35 mouse cellular contexts compared by ENCODE assay signal in the genomic region with DNA sequence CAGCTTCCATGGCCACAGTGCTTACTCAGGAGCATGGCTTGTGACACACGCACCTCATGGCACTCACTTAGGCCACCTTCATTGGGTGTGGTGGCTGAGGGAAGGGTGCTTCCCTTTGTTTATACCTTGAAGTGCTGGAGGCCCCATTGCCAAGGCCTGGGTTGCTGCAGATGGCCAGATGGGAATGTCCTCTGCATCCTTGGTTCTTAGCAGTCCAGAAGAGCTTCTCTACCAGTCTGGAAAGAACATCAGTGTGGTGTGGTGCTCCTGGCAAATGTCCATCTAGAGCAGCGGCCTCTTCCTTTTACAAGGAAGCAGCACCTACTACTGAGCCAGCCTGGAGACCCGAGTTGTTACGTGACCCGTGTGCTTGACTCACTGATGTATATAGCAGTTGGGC.
"Had no signal": no experiment of that assay in that cellular context is flagged by ENCODE, and none has a peak within 500 bp of the region (broad histone marks: within the 10 kb centered on the region; RNA-seq: fewer than 3 reads in every experiment).

No protein-coding gene starts in this region.

- H3K9me3 ChIP-seq: heart, embryonic 10.5 days; heart, embryonic 12.5 days; heart, embryonic 13.5 days; heart, embryonic 15.5 days; hindbrain, embryonic 10.5 days; hindbrain, embryonic 12.5 days; hindbrain, embryonic 13.5 days; hindbrain, embryonic 15.5 days; intestine, embryonic 15.5 days; kidney, embryonic 15.5 days had no signal

- H3K4me2 ChIP-seq: heart, embryonic 11.5 days; heart, embryonic 12.5 days; heart, embryonic 13.5 days; heart, embryonic 15.5 days; hindbrain, embryonic 12.5 days; hindbrain, embryonic 13.5 days; hindbrain, embryonic 14.5 days; hindbrain, embryonic 15.5 days; intestine, embryonic 15.5 days; kidney, embryonic 15.5 days had no signal

- DNase-seq: heart, postnatal 10 days; heart, postnatal 14 days; heart, postnatal 36 days; heart, postnatal 4 days; kidney, adult 11 months; kidney, adult 18-20 months; kidney, adult 2 months; kidney, adult 8-10 months; kidney, adult 9 months; kidney, postnatal 10 days; kidney, postnatal 14 days; kidney, postnatal 25 days; kidney, postnatal 36 days; kidney, postnatal 4 days; layer of hippocampus, adult 9-11 months; layer of hippocampus, postnatal 36 days had no signal

- ATAC-seq: hindbrain, embryonic 16.5 days; hindbrain, postnatal 0 days; inflammation-experienced regulatory T-cells, adult 6 months; intestine, embryonic 15.5 days; intestine, embryonic 16.5 days; intestine, postnatal 0 days had no signal

- H3K4me1 ChIP-seq: intestine, embryonic 15.5 days had no signal

- H3K27me3 ChIP-seq: heart, embryonic 12.5 days; heart, embryonic 13.5 days; heart, embryonic 15.5 days; hindbrain, embryonic 12.5 days; hindbrain, embryonic 13.5 days; hindbrain, embryonic 15.5 days; intestine, embryonic 15.5 days; kidney, embryonic 15.5 days had no signal

- H3K36me3 ChIP-seq: heart, embryonic 12.5 days; heart, embryonic 13.5 days; heart, embryonic 15.5 days; hindbrain, embryonic 12.5 days; hindbrain, embryonic 13.5 days; hindbrain, embryonic 15.5 days; intestine, embryonic 15.5 days; kidney, embryonic 15.5 days had no signal

- H3K27ac ChIP-seq: heart, embryonic 10.5 days; heart, embryonic 13.5 days; heart, embryonic 15.5 days; hindbrain, embryonic 10.5 days; hindbrain, embryonic 12.5 days; hindbrain, embryonic 13.5 days; hindbrain, embryonic 14.5 days; hindbrain, embryonic 15.5 days; hindbrain, postnatal 0 days; intestine, embryonic 15.5 days; kidney, embryonic 15.5 days; kidney, postnatal 0 days; layer of hippocampus, adult 2 months had no signal

- H3K9ac ChIP-seq: heart, embryonic 12.5 days; heart, embryonic 13.5 days; heart, embryonic 15.5 days; hindbrain, embryonic 12.5 days; hindbrain, embryonic 13.5 days; hindbrain, embryonic 14.5 days; hindbrain, embryonic 15.5 days; intestine, embryonic 15.5 days; kidney, embryonic 15.5 days had no signal

- H3K4me3 ChIP-seq: heart, embryonic 10.5 days; heart, embryonic 12.5 days; heart, embryonic 13.5 days; heart, embryonic 15.5 days; hindbrain, embryonic 10.5 days; hindbrain, embryonic 12.5 days; hindbrain, embryonic 13.5 days; hindbrain, embryonic 15.5 days; intestine, embryonic 15.5 days; kidney, embryonic 15.5 days; layer of hippocampus, adult 2 months had no signal
